Mouse (Mus musculus) ES-Bruce4 (cell line): ENCODE data around the gene Il9r. TPM values are rescaled to one million over a fixed set of nuclear protein-coding genes. Genes with fewer than 3 reads are reported as not detected.

Source experiments
- H3K27ac ChIP-seq: 2 replicates; pipeline ENCODE4 v1.5.1; 2012; ENCODE audit warnings: low read length, inconsistent platforms; ENCODE audit not compliant: insufficient read depth
- H3K27me3 ChIP-seq: 2 replicates; pipeline ENCODE4 v1.6.1; 2012; ENCODE audit warnings: mild to moderate bottlenecking, low read length, inconsistent platforms; ENCODE audit not compliant: control insufficient read depth, poor library complexity, insufficient read depth, severe bottlenecking
- H3K36me3 ChIP-seq: 2 replicates; pipeline ENCODE4 v1.6.1; 2012; ENCODE audit warnings: inconsistent platforms, mild to moderate bottlenecking, low read length, moderate library complexity; ENCODE audit not compliant: control insufficient read depth, poor library complexity, insufficient read depth, severe bottlenecking
- H3K4me1 ChIP-seq: one replicate; pipeline ENCODE4 v1.8.1; 2011; ENCODE audit warnings: low read length; ENCODE audit not compliant: control insufficient read depth, insufficient read depth
- H3K4me3 ChIP-seq: 2 replicates; pipeline ENCODE4 v1.5.1; 2011; ENCODE audit warnings: low read depth, mild to moderate bottlenecking, low read length
- H3K9ac ChIP-seq: 2 replicates; pipeline ENCODE4 v1.6.1; 2012; ENCODE audit warnings: low read depth, mild to moderate bottlenecking, inconsistent platforms; ENCODE audit not compliant: poor library complexity, severe bottlenecking
- H3K9me3 ChIP-seq: replicated peaks from 2 replicates; pipeline ENCODE4 v1.6.1; 2012; ENCODE audit warnings: mild to moderate bottlenecking, low read length, inconsistent platforms; ENCODE audit not compliant: control insufficient read depth, poor library complexity, insufficient read depth, severe bottlenecking
- CTCF ChIP-seq: IDR thresholded peaks from one replicate; pipeline ENCODE4 v1.8.1; 2011; ENCODE audit warnings: low read depth, low read length
- EP300 ChIP-seq: IDR thresholded peaks from 2 replicates; pipeline ENCODE4 v1.6.1; 2011; ENCODE audit warnings: low read depth, low read length; ENCODE audit not compliant: insufficient read depth
- POLR2A ChIP-seq: IDR thresholded peaks from one replicate; pipeline ENCODE4 v1.8.1; 2011; ENCODE audit warnings: low read length; ENCODE audit not compliant: insufficient read depth
- polyA plus RNA-seq: library from polyadenylated mRNA; stranded (reverse); fragments of >200 nt; gene quantifications from 2 replicates; pipeline ENCODE4 v1.2.4, GENCODE M21; 2011; ENCODE audit warnings: low read depth; ENCODE audit not compliant: missing spikeins, insufficient read depth, insufficient read length

Gene Il9r
- polyA plus RNA-seq, 1 experiment: not detected

GRCm38 (mm10) chr11:32193156-32193555 lies 6.9 kb downstream of the Il9r start:
- TF ChIP-seq EP300 (no peak), POLR2A (no peak), CTCF (no peak)
- Histone ChIP-seq H3K9ac (no peak overlapping the region), H3K4me1 (no peaks in the 10 kb centered on the region), H3K9me3 (no peaks in the 10 kb centered on the region), H3K4me3 (no peak overlapping the region), H3K27me3 (no peaks in the 10 kb centered on the region), H3K36me3 (no peaks in the 10 kb centered on the region), H3K27ac (no peak overlapping the region)

DNA sequence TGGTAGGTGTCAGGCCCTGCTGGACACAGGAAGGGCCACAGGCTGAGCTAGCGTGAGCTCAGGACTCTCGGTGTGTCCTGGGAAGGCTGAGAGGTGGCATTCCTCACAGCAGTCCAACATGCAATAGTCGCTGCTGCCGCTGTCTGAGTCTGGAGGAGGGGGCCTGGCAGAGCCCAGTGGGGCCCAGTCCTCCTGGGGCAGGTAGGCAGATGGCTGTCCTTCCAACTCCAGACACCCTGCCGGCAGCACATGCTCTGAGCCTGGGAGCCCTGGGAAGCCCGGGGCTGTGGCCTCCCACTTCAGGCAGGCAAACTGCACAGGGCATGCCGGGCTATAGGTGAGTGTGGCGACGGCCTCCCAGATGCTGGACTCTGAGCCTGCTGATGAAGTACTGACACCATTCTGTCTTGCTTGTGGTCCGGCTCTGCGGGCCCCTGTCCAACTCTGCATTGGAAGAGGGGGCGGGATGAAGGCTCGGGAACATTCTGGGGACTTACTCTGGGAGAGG lies 9.4 kb downstream of the Il9r start:
- no peak for TF ChIP-seq POLR2A
- TF ChIP-seq CTCF: no peak
- TF ChIP-seq EP300: no peak
- H3K9me3 ChIP-seq: no peaks in the 10 kb centered on the region

GRCm38 (mm10) chr11:32190119-32190518 lies 10.0 kb downstream of the Il9r start:
- no peaks in the 10 kb centered on the region for H3K27me3 ChIP-seq
- no peak overlapping the region for H3K9ac ChIP-seq
- H3K4me3 ChIP-seq: no peak overlapping the region
- H3K9me3 ChIP-seq: no peaks in the 10 kb centered on the region
- no peaks in the 10 kb centered on the region for H3K4me1 ChIP-seq
- no peak overlapping the region for H3K27ac ChIP-seq
- no peak for TF ChIP-seq POLR2A
- no peak for TF ChIP-seq CTCF
- TF ChIP-seq EP300: no peak
- no peaks in the 10 kb centered on the region for H3K36me3 ChIP-seq

More for the DNA sequence above, 9.4 kb downstream of the Il9r start:
- H3K9ac ChIP-seq: no peak overlapping the region
- no peak overlapping the region for H3K27ac ChIP-seq
- no peaks in the 10 kb centered on the region for H3K27me3 ChIP-seq
- H3K36me3 ChIP-seq: no peaks in the 10 kb centered on the region
- H3K4me3 ChIP-seq: no peak overlapping the region
- no peaks in the 10 kb centered on the region for H3K4me1 ChIP-seq

DNA sequence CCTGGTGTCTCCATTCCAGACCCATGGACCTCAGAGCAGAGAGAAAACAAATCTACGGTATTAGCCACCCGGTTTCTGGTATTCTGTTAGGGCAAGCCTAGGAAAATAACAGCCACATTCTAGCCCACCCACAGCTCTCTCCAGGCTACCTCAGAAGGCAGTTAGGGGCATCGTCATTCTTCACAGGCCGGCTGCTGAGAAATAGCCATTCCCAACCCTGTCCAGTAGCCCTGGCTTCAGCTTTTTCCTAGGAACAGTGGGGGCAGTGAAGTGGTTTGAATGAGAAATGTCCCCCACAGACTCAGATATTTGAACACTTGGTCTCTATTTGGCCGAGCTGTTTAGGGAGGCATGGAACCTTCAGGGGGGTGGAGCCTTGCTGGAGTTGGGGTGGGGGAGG lies 10.6 kb downstream of the Il9r start:
- Histone ChIP-seq H3K4me1 (no peaks in the 10 kb centered on the region), H3K4me3 (no peak overlapping the region), H3K27me3 (no peaks in the 10 kb centered on the region), H3K9ac (no peak overlapping the region), H3K9me3 (no peaks in the 10 kb centered on the region), H3K27ac (no peak overlapping the region), H3K36me3 (no peaks in the 10 kb centered on the region)
- TF ChIP-seq POLR2A (no peak), EP300 (no peak), CTCF (no peak)

- H3K9ac ChIP-seq: no peak overlapping the region
- H3K27me3 ChIP-seq: no peaks in the 10 kb centered on the region
- TF ChIP-seq CTCF (no peak), EP300 (no peak), POLR2A (no peak)
- H3K27ac ChIP-seq: no peak overlapping the region
- no peaks in the 10 kb centered on the region for H3K4me1 ChIP-seq
- H3K9me3 ChIP-seq: no peaks in the 10 kb centered on the region
- H3K4me3 ChIP-seq: no peak overlapping the region
- no peaks in the 10 kb centered on the region for H3K36me3 ChIP-seq
Observed at GRCm38 (mm10) chr11:32188881-32189280, 11.2 kb downstream of the Il9r start.

DNA sequence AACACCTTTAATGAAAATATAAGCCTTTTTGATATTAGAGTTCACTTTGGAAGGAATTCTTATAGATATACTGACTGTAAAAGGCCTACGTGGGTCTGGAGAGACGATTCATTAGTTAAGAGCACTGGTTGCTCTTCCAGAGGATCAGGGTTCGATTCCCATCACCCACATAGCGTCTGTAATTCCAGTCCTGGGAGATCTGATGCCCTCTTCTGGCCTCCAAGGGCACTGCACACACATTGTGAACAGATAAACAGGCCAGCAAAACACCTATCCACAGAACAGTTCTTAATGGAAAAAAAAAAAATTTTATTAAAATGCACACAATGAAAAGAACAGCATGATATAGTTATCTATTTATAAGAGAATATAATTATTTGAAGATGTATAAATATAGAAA lies 12.8 kb downstream of the Il9r start:
- no peaks in the 10 kb centered on the region for H3K4me1 ChIP-seq

More for the DNA sequence above, 12.8 kb downstream of the Il9r start:
- H3K9me3 ChIP-seq: no peaks in the 10 kb centered on the region
- no peaks in the 10 kb centered on the region for H3K36me3 ChIP-seq
- no peaks in the 10 kb centered on the region for H3K27me3 ChIP-seq
- H3K9ac ChIP-seq: no peak overlapping the region
- no peak overlapping the region for H3K4me3 ChIP-seq
- TF ChIP-seq CTCF (peak; percentile 42), EP300 (no peak), POLR2A (no peak)
- H3K27ac ChIP-seq: no peak overlapping the region
